Mouse (Mus musculus) yolk sac, embryonic 10.5 days (tissue): Measurements from ENCODE around the gene 4931406C07Rik.
"Not testable (repeated sequence)": the region's sequence is repeated elsewhere in the genome, so short reads cannot be mapped to it uniquely, and the experiment has no call there.

Source experiments
- DNase-seq: peaks from one replicate; pipeline ENCODE4 v3.0.0-alpha.2; 2017; ENCODE audit warnings: low spot score

4931406C07Rik gene

GRCm38 (mm10) chr9:15306398-15307119 lies at the start of gene 4931406C07Rik:
Gene 4931406C07Rik, minus strand, starts transcription at chr9:15306448.
- DNase-seq: no peak

GRCm38 (mm10) chr9:15349925-15350324 lies 43.7 kb upstream of the 4931406C07Rik start:
- no peak for DNase-seq

DNA sequence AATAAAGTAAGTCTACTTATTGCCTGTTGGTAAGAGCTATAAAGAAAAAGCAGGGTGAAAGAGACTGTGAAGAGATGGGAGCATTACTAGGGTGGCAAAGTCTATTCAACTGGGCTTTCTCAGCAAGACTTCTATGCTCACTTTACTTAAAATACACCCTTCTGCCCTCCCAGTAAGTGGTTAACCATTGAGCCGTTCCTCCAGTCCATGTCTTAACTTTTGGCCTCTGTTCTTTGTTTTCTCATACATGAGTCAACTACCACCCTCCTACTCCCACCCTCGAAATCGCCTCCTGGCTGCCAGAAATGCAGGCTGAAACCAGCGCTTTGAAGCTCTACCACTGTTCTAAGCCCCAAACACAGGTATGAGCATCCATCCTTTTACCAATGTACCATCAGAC lies 31.5 kb upstream of the 4931406C07Rik start:
- DNase-seq: peak; percentile 41

DNA sequence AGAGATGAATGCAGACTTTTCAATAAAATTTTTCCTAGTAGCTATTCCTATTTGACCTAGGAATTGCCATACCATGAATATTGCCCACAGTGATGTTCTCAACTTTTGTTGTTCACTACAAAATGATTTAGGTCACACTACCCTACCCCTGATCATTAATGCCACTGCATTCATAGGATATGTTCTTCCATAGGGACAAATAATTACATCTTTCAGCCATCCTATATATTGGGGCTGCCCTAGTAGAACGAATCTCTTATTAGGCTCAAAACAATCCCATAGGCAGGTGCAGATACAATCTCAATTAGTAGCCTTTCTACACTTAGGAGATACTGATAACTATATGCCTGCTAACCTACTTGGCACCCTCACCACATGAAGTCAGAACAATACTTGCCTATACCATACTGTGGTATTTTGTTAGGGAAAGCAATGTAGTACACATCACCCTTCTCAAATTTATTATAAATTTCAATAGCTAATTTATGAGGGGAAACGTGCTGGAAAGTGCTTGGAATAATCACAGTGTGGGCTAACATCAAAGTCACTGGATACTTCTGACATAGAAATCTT lies 12.0 kb upstream of the 4931406C07Rik start:
- DNase-seq: no peak

- DNase-seq: no peak
Measured at GRCm38 (mm10) chr9:15317223-15318169, 11.2 kb upstream of the 4931406C07Rik start.

GRCm38 (mm10) chr9:15316296-15316695 lies 10.0 kb upstream of the 4931406C07Rik start:
- not testable (repeated sequence) for DNase-seq

GRCm38 (mm10) chr9:15314619-15315018 lies 8.4 kb upstream of the 4931406C07Rik start:
- DNase-seq: no peak

- DNase-seq: no peak
Measured at GRCm38 (mm10) chr9:15313633-15314032, 7.4 kb upstream of the 4931406C07Rik start.

GRCm38 (mm10) chr9:15312054-15312735 lies 5.9 kb upstream of the 4931406C07Rik start:
- DNase-seq: no peak

DNA sequence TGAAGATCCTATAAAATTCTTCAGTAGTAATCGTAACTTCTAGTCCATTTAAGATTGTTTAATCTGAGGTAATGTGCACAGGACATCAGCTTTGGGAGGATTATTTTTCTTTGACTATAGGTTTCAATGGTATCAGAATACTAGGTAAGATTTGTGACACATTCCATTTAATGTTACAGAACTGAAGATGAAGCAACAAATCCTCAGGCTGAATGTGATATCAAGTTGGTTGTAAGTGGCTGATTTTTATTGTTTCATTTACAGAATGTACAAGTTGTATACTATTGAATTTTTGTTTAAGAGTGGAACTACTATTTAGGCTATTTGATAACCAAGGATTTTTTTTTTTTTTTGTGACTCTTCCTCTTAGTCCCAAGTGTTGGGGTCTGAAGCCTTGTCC lies 3.9 kb upstream of the 4931406C07Rik start:
- DNase-seq: no peak

DNA sequence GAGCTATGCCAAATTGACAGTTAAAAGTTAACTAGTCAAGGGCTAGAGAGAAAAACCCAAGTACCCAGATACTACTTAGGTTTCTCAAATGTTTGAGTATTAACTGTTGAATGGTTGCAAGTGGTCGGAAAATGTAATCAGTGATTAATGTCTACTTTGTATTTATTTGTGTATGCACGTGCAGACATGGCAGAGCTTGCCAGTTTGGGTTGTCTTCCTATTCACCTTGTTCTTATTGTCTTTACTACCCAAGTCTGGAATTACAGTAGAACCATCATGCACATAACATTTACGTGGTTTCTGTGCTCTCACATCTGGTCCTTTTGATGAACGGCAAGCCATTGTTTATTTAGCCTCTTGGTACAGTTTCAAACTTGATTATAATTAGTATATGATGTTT lies 3.2 kb upstream of the 4931406C07Rik start:
- DNase-seq: no peak

- no peak for DNase-seq
Measured at GRCm38 (mm10) chr9:15308254-15308653, 2.0 kb upstream of the 4931406C07Rik start.

DNA sequence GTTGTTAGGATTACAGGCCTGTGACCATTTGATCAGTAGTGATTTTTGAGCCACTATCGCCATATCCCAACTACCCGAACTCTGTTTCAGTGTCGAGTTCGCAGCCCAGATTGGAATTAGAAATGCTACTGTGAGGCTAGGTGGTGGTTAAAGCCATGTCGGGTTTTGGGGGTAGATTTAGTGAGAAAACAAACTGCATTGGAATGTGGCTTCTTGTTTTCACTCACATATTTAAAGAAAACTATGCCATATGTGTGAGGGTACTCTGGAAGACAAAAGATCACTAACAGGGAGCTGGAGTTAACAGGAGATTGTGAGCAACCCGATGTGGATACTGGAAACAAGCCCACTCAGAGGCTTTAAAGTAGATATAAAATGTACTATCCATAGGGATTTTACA lies 1.0 kb upstream of the 4931406C07Rik start:
- DNase-seq: no peak

DNA sequence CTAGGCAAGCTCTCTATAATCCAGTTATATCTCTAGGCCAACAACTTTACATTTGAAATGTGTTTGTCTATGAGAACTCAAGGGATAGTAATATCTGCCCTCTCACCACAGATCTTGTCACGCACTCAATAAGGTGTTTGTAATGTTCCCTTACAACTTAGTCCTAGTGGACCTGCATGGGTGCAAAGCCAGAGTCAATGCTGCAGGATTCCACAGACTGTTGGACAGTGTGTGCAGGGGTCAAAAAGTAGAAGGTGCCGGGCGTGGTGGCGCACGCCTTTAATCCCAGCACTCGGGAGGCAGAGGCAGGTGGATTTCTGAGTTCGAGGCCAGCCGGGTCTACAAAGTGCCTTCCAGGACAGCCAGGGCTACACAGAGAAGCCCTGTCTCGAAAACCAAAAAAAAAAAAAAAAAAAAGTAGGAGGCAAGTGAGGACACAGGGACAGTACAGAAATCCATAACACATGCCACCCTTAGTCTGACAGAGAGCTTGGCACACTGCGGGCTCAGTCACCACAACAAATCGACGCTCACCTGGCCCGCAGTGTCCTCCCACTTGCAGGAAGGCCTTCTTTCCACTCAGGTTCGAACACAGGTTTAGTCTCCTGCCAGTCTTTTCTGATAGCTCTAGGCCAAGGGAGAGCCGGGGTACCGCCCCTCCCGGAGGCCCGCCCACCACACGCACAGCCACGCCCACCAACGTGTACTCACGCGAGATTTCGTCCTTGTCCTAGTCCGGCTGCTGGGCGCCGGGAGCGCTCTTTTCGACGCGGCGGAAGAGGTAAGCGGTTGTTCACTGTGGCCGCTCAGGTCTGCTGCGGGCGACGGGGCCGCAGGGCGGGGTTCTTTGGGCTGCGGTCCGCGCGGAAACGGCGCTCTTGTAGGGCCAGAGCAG lies 498 bp downstream of the 4931406C07Rik start, which contains the start of gene Taf1d:
TSS of gene Taf1d (plus strand) at position 712 of the 895 bp plus-strand sequence.
- DNase-seq: peak; percentile 94

- DNase-seq: no peak
Measured at GRCm38 (mm10) chr9:15302881-15303280, 3.4 kb downstream of the 4931406C07Rik start.

- DNase-seq: not testable (repeated sequence)
Measured at GRCm38 (mm10) chr9:15302006-15302405, 4.2 kb downstream of the 4931406C07Rik start.

DNA sequence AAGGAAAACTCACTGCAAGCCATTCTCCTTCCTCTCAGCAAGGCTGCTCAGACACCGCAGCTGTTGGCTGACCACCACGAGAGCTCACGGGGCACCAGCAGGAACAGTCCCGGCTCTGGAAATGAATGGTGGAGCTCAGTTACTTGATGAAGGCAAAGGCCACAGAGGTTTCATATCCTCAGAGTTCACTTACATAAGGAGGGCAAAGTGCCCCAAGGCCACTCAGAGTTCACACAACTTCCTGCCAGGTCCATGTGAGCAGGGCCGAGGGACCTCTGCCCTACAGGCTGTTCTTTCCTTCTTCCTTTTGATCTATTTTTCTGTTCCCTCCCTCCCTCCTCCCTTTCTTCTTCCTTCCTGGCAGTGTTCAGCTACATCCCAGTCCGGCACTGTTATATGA lies 4.8 kb downstream of the 4931406C07Rik start:
- DNase-seq: peak; percentile 74

DNA sequence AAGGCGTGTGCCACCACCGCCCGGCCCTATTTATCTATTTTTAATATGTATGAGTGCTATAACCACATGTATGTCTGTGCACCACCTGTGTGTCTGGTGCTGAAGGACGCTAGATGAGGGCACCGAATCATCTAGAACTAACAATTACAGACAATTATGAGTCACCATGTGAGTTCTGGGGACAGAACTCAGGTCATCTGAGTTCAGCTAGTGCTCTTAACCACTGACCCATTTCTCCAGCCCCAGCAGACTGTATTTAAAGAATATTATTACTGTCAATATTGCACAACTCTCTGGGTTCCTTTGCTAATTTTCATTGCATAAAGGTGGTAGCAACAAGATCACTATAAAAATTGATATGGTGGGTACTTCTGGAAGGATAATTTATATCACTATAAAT lies 6.2 kb downstream of the 4931406C07Rik start:
- DNase-seq: no peak

- no peak for DNase-seq
Measured at GRCm38 (mm10) chr9:15298451-15298850, 7.8 kb downstream of the 4931406C07Rik start.

- no peak for DNase-seq
Measured at GRCm38 (mm10) chr9:15297112-15297511, 9.1 kb downstream of the 4931406C07Rik start.

DNA sequence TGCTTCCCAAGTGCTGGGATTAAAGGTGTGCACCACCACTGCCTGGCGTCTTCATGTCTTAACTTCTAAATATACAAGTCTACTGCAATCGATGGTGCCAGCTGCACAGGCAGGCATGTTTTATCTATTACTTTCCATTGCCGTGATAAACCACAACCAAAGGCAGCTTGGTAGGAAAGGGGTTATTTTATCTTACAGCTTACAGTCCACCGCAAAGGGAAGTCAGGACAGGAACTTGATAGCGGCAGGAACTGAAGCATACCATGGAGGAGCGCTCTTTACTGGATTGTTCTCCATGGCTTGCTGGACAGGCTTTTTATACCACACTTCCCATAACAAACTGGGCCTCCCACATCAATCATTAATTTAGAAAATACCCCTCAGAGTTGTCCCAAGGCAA lies 17.0 kb downstream of the 4931406C07Rik start:
- no peak for DNase-seq
